Mouse (Mus musculus): Measurements from ENCODE around the gene Prelp.

DNA sequence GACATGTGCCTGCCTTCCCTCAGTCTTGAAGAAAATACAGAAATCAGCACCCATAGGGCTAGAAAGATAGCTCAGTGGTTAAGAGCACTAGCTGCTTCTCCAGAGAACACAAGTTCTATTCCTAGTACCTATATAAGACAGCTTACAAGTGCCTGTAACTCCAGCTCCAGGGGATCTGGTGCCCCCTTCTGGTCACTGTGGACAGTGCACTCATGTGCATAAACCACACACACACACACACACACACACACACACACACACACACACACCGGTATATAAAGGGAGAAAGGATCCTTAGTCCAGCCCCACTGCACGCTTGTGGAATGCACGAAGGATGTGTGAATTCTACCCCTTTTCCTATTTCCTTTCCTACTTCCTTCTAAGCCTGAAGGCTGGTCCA is 15.0 kb upstream of the Prelp start:
- TF ChIP-seq MAFK (IDR thresholded peaks at IDR 0.05; ENCODE audit: insufficient read depth, low read depth, low read length) (no peak), HCFC1 (IDR thresholded peaks at IDR 0.05; ENCODE audit: borderline replicate concordance, insufficient read depth, low read length) (no peak), CHD2 (IDR thresholded peaks at IDR 0.05; ENCODE audit: low read depth, low read length) (no peak), ZC3H11A (IDR thresholded peaks at IDR 0.05; ENCODE audit: borderline replicate concordance, low read depth, low read length) (no peak), ZNF384 (IDR thresholded peaks at IDR 0.05; ENCODE audit: low read depth, low read length) (no peak)
